Mouse (Mus musculus) bone marrow macrophage, adult 2 months (primary cell): ENCODE results near the gene Fcrl6.

Experiments
- CTCF ChIP-seq: IDR thresholded peaks from 2 replicates; pipeline ENCODE4 v1.5.1; 2012; ENCODE audit warnings: low read depth, mild to moderate bottlenecking, low read length, moderate library complexity
- POLR2A ChIP-seq: IDR thresholded peaks from 2 replicates; pipeline ENCODE4 v1.6.1; 2012; ENCODE audit warnings: mild to moderate bottlenecking, low read depth, low read length, borderline replicate concordance

DNA sequence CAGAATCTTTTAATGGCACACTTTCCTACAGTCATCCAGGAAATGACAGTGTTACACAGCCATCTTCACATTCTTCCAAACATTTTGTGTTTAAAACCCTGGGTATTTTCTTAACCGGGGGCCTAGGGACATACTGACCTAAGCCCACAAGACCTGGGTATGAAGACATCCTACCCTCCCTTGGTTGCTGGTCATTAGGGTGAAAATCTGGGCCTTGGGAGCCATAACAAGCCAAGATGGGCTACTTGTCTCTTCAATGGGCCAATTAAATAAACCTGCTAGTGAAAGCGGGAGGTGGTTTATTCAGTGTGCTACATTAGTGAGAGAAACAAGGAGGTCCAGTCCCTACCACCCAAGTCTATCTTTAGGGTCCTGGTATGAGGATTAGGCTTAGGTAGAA lies 31.8 kb upstream of the Fcrl6 start:
- TF ChIP-seq CTCF, result no peak
- no peak for TF ChIP-seq POLR2A
